Mouse (Mus musculus) lung, adult 2 months (tissue): Measurements from ENCODE around the gene Slc44a1.

Experiments used
- CTCF ChIP-seq: fragments of 200-500 bp; IDR thresholded peaks from 2 replicates; pipeline ENCODE4 v1.5.1; 2011; ENCODE audit warnings: mild to moderate bottlenecking, low read length, control low read depth; ENCODE audit not compliant: insufficient read depth
- POLR2A ChIP-seq: fragments of 200-500 bp; IDR thresholded peaks from 2 replicates; pipeline ENCODE4 v1.6.1; 2011; ENCODE audit warnings: low read depth, mild to moderate bottlenecking, control low read depth, low read length, borderline replicate concordance; ENCODE audit errors: extremely low read depth

GRCm38 (mm10) chr4:53456570-53456969, 16.4 kb downstream of the Slc44a1 start:
- no peak for TF ChIP-seq POLR2A
- TF ChIP-seq CTCF = no peak
